Mouse (Mus musculus): ENCODE results near the gene Krt71.
A peak's percentile ranks its signal among the peaks of the same experiment; 100 is the strongest.
"Not testable (repeated sequence)": the region's sequence is repeated elsewhere in the genome, so short reads cannot be mapped to it uniquely, and the experiment has no call there.

Gene Krt71

DNA sequence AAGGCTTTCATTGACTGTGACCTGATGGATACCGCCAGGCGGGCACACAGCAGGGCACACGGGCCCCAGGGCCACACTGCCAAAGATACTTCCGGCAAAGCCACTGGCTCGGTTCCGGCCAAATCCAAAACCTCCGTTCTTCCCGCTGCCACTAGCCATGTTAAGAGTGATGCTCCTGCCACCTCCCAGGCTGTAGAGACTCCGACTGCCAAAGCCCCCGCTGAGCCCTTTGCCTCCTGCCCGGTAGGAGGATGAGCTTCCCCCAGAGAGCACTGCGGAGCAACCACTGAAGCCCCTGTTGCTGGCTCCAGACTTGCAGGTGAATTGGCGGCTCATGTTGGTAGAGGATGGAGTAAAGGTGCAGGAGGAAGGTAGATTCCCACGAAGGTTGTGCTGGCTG lies at the start of gene Krt71:
Gene Krt71 (minus strand): TSS at position 399 of the 400 bp plus-strand sequence.
- DNase-seq, result no peak

- no peak for DNase-seq
Measured at GRCm38 (mm10) chr15:101790867-101791266, 48.0 kb upstream of the Krt71 start.

DNA sequence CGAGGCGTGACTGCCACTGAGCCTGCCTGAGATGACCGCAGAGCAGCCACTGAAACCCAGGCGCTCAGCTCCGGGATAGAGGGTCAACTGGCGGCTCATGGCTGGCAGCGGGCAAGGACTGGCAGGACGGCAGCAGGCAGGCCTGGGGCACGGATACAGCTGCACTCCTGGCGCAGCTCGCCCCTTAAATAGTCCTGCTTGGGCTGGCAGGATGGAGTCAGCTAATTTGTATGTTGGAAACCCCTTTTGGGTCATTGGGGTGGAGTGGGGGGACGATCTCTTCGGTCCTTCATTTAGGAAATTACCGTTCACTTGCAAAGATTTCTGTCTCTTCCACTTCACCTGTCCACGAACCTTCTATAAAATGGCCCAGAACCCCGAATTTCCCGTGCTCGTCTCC lies 43.5 kb upstream of the Krt71 start, which contains the start of gene Krt72:
Gene Krt72 (minus strand): TSS at position 101 of the 400 bp plus-strand sequence.
- DNase-seq, result no peak

DNA sequence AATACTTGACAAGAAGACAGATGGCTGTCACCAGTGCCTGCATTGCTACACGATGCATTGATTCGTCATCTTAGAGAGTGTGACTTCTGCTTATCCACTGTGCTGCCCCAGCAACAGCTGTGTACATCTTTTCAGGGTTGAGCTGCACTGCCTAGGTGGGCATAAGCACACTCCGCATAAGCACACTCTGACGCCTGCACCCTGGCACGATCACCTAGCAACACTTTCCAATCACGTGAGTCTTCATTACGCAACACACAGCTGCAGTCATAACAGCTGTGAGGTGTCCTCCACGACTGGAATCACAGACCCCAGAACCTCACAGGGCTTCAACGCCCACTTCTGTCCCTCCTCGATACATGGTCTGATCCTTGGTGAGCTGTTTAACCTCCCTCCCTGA lies 30.5 kb upstream of the Krt71 start:
- no peak for DNase-seq

DNA sequence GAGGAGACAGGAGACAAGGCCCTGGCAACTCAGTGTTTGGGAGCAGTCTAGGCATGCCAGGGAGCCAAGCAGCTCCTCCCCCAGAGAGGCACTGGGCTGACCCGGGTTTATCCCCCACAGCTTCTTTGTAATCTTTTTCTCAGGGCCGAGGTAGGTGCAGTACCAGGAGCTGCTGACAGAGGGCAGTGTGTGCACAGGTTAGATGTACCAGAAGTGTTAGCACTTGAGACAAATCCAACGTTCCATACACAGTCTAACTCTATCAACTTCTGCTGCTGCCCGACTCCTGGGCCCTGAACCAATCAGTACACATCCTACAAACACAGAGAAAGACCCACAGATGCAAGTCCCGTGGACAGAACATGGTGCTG lies 29.8 kb upstream of the Krt71 start:
- peak; percentile 76 for DNase-seq

- DNase-seq, result no peak
Measured at GRCm38 (mm10) chr15:101772080-101772710, 29.3 kb upstream of the Krt71 start.

GRCm38 (mm10) chr15:101770226-101770625 lies 27.3 kb upstream of the Krt71 start:
- no peak for DNase-seq

DNA sequence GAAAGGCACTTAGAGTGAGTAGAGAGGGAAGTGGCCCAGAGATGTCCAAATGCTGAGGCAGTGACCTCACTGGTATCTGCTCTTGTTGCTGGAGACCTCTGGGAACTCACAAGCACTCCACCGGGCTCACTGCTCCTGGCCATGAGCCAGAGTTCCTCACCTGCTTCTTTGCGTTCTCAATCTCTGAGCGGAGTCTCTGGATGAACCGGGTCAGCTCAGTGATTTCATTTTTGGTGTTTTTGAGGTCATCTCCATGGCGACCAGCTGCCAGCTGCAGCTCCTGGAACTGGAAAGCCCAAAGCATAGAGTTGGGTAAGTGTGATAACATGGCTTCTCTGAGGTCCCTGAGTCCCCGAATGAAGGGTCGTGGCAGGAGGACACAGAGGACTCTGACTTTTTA lies 5.1 kb downstream of the Krt71 start:
- DNase-seq, result no peak

DNA sequence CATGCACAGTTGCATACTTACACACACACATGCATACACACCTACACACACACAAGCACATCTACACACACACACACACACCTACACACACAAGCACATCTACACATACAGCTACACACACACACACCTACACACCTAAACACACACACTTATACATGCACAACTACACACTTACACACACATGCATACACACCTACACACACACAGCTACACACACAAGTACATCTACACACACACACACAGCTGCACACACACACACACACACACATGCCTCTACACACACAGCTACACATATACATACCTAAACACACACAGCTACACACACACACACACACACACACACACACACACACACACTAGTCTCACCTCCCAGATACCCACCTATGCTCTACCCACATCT lies 12.3 kb downstream of the Krt71 start:
- no peak for DNase-seq

DNA sequence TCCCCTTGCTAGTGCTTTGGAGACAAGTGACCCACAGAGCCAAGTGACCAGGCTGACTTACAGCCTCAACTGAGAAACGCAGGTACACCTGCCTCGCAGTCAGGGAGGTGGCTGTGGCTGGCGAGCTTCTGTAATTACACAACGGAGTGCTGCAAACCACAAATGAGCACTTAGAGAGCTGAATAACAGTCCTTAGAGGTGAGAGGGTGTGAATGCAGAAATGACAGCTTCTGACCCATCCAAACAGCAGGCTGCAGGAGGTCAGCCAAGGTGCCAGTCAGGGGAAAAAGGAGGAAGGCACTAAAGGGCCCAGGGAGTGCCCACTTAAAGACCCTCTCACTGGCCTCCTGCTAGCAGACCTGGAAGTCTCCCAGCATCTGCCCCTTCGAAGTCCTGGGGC lies 18.2 kb downstream of the Krt71 start:
- no peak for DNase-seq

DNA sequence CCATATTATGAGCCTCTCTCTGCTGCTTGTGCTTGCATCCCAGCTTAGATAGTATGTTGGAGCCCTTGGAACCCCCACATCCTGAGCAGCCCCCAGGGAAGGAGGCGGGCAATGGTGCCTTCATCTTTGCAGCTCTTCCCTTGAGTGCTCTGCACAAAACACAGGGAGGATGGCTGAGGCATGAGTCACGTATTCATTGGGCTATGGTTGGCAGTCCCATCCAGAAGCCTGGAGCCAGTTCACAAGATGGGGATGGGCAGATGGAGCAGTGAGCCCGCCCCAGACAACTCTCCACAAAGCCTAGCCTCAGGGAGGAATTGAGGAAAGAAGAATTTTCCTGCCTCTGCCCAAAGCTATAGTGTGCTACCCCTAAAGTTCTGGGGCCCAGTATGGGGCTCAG lies 27.1 kb downstream of the Krt71 start:
- DNase-seq, result no peak

- DNase-seq, result no peak
Measured at GRCm38 (mm10) chr15:101714356-101714755, 28.6 kb downstream of the Krt71 start.

- no peak for DNase-seq
Measured at GRCm38 (mm10) chr15:101713731-101714130, 29.2 kb downstream of the Krt71 start.

DNA sequence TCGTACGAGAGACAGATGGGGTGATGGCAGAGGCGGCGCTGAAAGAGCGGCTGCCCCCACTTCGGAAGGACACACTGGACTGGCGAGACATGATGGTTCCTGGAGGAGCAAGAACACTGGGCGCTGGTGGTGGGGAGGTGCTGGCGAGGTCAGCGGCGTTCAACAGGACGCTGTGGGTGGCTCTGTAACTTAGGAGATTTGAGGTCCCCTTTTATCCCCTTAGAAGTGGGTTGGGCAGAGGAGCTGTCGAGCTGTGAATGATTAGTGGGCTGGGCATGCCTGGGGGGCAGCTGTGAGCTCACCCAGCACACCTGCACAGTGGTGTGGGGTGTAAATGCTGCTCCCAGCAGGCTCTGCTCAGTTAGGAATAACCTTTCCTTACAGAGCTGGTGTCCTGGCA lies 30.2 kb downstream of the Krt71 start, which contains the start of gene Krt5:
Gene Krt5 (minus strand): TSS at position 179 of the 400 bp plus-strand sequence.
- no peak for DNase-seq

- no peak for DNase-seq
Measured at GRCm38 (mm10) chr15:101708683-101709082, 34.2 kb downstream of the Krt71 start.

DNA sequence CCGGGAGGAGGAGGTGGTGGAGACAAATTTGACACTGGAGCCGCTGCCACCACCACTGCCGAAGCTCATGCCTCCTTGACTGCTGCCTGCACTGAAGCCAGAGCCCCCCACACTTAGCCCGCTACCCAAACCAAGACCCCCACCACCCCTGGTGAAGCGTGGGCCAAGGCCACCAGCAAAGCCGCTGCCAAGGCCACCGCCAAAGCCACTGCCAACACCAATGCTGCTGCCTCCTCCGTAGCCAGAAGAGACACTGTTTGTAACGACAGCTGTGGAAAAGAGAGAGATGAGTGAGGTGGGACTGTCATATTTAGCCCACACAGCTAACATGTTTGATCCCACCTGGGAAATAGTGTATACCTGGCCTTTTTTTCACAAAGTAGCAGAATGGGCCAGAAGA lies 35.5 kb downstream of the Krt71 start:
- DNase-seq, result no peak

DNA sequence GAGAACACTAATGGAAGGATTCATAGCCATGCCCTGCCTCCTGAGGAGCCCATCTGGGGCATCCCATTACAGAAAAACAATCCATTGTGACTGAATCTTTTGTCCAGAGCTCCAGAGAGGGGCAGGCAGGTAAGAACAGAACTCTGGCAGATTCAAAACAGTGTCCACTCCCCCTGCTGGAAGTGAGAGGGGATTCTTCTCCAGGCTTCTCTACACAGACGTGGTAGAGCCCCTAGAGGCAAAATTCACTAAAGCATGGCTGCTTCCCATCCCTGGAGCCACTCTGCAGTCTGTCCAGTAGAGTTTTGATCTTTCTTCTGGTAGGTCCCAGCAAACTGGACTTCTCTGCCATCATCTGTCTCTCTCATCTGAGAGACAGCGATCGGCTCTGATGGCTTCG lies 38.8 kb downstream of the Krt71 start:
- DNase-seq, result no peak

- DNase-seq, result no peak
Measured at GRCm38 (mm10) chr15:101702380-101702779, 40.5 kb downstream of the Krt71 start.

DNA sequence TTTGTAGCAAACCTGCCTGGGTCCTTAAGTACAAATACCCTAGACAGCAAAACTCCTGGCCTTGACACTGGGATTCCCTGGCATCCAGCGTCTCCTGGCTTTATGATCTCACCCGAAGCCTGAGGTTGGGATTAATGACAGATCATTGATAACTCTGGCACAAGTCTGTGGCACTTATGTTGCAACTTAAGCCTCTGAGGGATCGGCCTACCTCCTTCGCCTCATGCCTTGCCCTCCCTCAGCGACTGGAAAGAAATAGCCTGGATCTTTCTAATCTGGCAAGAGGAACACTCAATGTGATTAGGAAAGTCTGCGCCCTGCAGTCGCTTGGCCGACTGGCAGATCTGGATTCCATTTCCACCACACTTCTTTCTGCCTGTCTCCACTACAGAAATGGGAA lies 43.0 kb downstream of the Krt71 start:
- no peak for DNase-seq

- DNase-seq, result no peak
Measured at GRCm38 (mm10) chr15:101699192-101699591, 43.7 kb downstream of the Krt71 start.

DNA sequence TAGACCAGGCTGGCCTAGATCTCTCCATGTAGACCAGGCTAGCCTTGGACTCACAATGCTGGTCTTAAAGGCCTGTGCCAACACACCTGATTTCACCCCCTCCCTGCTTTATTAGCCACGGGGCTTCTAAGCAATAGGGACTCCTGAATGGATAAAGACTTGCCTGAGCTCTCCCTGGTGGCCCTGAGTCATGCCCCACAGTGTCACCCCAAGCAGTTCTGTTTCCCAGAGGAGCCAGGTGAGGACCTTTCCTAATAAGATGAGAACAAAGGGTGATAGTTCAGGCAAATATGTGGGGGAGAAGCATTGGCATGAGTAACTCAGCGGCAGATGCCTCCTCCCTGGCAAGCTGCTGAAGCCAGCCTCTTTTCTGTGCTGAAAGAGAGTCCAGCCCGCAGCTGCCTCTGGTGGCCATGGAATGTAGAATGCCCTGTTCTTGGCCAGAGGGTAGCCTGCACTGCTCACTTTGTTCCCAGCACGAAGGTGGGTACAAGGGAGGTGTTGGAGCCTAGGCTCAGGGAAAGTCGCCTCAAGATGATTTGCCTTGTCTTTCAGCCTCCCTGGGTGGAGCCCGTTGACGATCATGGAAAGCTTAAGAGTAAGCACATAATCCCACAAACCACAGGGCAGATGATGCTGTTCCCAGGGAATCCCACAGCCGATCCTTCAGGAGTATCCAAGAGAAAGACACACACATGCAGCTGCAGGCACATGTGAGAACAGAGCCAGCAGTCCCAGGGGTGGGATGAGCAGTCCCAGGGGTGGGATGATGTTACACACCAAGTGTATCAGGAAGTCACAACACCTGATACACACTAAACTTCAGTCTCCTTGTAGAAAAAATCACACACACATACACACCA lies 45.4 kb downstream of the Krt71 start:
- DNase-seq, result no peak

DNA sequence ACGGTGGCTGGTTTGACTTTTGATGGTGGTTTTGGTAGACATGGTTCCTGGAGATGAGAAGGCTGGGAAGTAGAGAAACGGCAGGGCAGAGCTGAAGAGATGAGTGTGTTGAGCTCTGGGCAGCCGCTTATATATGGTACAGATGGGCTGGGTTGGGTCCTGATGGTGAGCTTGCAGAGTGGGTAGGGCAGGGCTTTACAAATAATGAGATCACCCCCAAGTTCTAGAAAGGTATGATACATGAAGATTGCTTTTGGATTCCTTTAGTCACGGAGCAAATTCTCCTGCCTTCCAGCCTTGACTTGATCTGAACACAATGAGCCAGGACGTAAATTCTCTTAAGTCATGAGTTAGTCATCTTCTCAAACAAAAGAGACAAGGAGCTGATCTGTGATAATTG lies 48.7 kb downstream of the Krt71 start, which contains the start of gene Krt6a:
Gene Krt6a (minus strand): TSS at position 101 of the 400 bp plus-strand sequence.
- DNase-seq, result no peak

GRCm38 (mm10) chr15:101690460-101690859 lies 52.4 kb downstream of the Krt71 start:
- DNase-seq, result not testable (repeated sequence)

GRCm38 (mm10) chr15:101688161-101688560 lies 54.7 kb downstream of the Krt71 start:
- DNase-seq, result no peak
